Mouse (Mus musculus) liver, postnatal 0 days (tissue): ENCODE measurements around the gene Kat6b. TPM values are rescaled to one million over a fixed set of nuclear protein-coding genes. Genes with fewer than 3 reads are reported as not detected.
A peak's percentile ranks its signal among the peaks of the same experiment; 100 is the strongest.
"Not testable (repeated sequence)": the region's sequence is repeated elsewhere in the genome, so short reads cannot be mapped to it uniquely, and the experiment has no call there.

Experiments used
- ATAC-seq: fragments of 200-750 bp; cut with Nextera tagmentation; 2 replicates; pipeline ENCODE4 v1.8.0; 2017; ENCODE audit warnings: mild to moderate bottlenecking, moderate library complexity
- DNase-seq: peaks from one replicate; pipeline ENCODE4 v3.0.0-alpha.2; 2016
- H3K27ac ChIP-seq: fragments of 300-500 bp; sonication (generic); 2 replicates; pipeline ENCODE4 v1.5.1; 2014; ENCODE audit warnings: antibody characterized with exemption, moderate library complexity, mild to moderate bottlenecking, low read depth
- H3K27me3 ChIP-seq: fragments of 300-500 bp; sonication (generic); 2 replicates; pipeline ENCODE4 v1.6.1; 2014; ENCODE audit warnings: low read length, control low read depth, mixed read lengths; ENCODE audit not compliant: insufficient read depth
- H3K36me3 ChIP-seq: fragments of 300-500 bp; sonication (generic); replicated peaks from 2 replicates; pipeline ENCODE4 v1.6.1; 2014; ENCODE audit warnings: mild to moderate bottlenecking, control low read depth, low read length, moderate library complexity, mixed read lengths; ENCODE audit not compliant: insufficient read depth
- H3K4me1 ChIP-seq: fragments of 300-500 bp; sonication (generic); 2 replicates; pipeline ENCODE4 v1.6.1; 2014; ENCODE audit warnings: antibody characterized with exemption, mild to moderate bottlenecking, control low read depth; ENCODE audit not compliant: insufficient read depth
- H3K4me2 ChIP-seq: fragments of 300-500 bp; sonication (generic); 2 replicates; pipeline ENCODE4 v1.6.1; 2014; ENCODE audit warnings: low read depth, mild to moderate bottlenecking, low read length, moderate library complexity, mixed read lengths
- H3K4me3 ChIP-seq: fragments of 300-500 bp; sonication (generic); 2 replicates; pipeline ENCODE4 v1.5.1; 2014; ENCODE audit warnings: low read depth, low read length
- H3K9ac ChIP-seq: fragments of 300-500 bp; sonication (generic); replicated peaks from 2 replicates; pipeline ENCODE4 v1.6.1; 2014; ENCODE audit warnings: mild to moderate bottlenecking, moderate library complexity
- H3K9me3 ChIP-seq: fragments of 300-500 bp; sonication (generic); 2 replicates; pipeline ENCODE4 v1.6.1; 2016; ENCODE audit warnings: mild to moderate bottlenecking, control low read depth, low read length, mixed read lengths
- CTCF ChIP-seq: sonication (generic); IDR thresholded peaks from 2 replicates; pipeline ENCODE4 v1.5.1; 2016; ENCODE audit warnings: antibody characterized with exemption, low read depth
- EP300 ChIP-seq: IDR thresholded peaks from 2 replicates; pipeline ENCODE4 v1.6.1; 2016; ENCODE audit warnings: antibody characterized with exemption, low read depth, mild to moderate bottlenecking
- WGBS: fragments of 180-500 bp; shearing (Covaris S2); extraction: QIAGEN DNeasy Blood & Tissue Kit; methylation state at CpG from one replicate; pipeline ENCODE4 v1.1.7; 2014; ENCODE audit not compliant: insufficient replicate concordance; 5-methylcytosine and 5-hydroxymethylcytosine counted together
- polyA plus RNA-seq: library from polyadenylated mRNA; unstranded; fragments of >200 nt; fragmentation: Nextera tagmentation; extraction: Ambion mirVana; gene quantifications from 2 replicates; pipeline ENCODE4 v1.2.1, GENCODE M21; 2015

The Kat6b gene
- polyA plus RNA-seq, 1 experiment from 2014 or later = 1.5 TPM

DNA sequence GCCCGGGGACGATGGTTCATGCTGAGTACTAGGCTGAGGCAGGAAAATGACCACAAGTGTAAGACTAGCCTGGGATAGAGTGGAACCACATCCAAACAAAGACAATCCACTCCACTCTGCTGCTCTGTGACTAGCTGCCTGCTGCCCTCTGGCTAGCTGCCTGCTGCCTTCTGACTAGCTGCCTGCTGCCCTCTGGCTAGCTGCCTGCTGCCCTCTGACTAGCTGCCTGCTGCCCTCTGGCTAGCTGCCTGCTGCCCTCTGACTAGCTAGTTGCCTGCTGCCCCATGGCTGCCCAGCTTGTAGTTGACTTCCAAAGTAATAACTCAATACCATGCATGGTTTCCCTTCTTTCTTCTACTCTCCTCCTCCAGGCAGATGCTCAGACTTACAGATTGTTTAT lies 4.1 kb upstream of the Kat6b start:
- WGBS = 68% methylated on average over 2 of the region's 2 CpGs
- DNase-seq = no peak
- no peak overlapping the region for H3K27ac ChIP-seq
- ATAC-seq = no peak
- H3K36me3 ChIP-seq = no peaks in the 10 kb centered on the region
- TF ChIP-seq CTCF (no peak), EP300 (no peak)
- H3K4me2 ChIP-seq = no peak overlapping the region
- no peak overlapping the region for H3K9ac ChIP-seq
- no peaks in the 10 kb centered on the region for H3K27me3 ChIP-seq
- no peaks in the 10 kb centered on the region for H3K9me3 ChIP-seq
- H3K4me3 ChIP-seq = no peak overlapping the region
- H3K4me1 ChIP-seq = no peaks in the 10 kb centered on the region

DNA sequence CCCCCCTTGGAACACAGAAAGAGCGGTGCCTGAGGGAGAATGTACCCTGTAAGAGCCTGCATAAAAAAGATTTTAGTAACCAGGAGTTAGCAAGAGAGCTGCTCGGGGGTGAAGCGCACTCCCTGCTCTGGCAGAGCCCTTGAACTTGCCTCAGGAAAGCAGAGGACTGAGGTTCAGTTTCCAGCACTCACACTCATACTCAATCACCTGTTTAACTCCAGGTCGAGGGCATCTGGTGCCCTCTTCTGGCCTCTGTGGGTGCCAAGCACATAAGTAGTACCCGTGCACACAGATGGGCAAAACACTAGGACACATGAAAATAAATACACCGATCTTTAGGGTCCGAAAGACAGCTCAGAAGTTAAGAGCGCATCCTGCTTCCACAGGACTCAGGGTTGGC lies 1.7 kb upstream of the Kat6b start:
- DNase-seq (no peak), ATAC-seq (no peak)
- H3K4me2 ChIP-seq = no peak overlapping the region
- TF ChIP-seq CTCF = no peak
- H3K4me3 ChIP-seq = no peak overlapping the region
- H3K4me1 ChIP-seq = no peaks in the 10 kb centered on the region
- H3K9me3 ChIP-seq = no peaks in the 10 kb centered on the region
- H3K27ac ChIP-seq = no peak overlapping the region
- H3K9ac ChIP-seq = no peak overlapping the region
- no peaks in the 10 kb centered on the region for H3K27me3 ChIP-seq
- no peaks in the 10 kb centered on the region for H3K36me3 ChIP-seq
- 87% methylated on average over 8 of the region's 8 CpGs for WGBS

GRCm38 (mm10) chr14:21480191-21480590 lies 1.0 kb upstream of the Kat6b start:
- Histone ChIP-seq H3K4me3 (no peak overlapping the region), H3K4me2 (no peak overlapping the region), H3K9ac (no peak overlapping the region), H3K4me1 (0 out of 2 replicates have a peak, but pooled peaks cover 2% of the 10 kb centered on the region), H3K27me3 (no peaks in the 10 kb centered on the region), H3K9me3 (no peaks in the 10 kb centered on the region), H3K36me3 (no peaks in the 10 kb centered on the region), H3K27ac (no peak overlapping the region)
- DNase-seq = no peak
- ATAC-seq = no peak
- 83% methylated on average over 5 of the region's 5 CpGs for WGBS
- no peak for TF ChIP-seq CTCF
- no peak for TF ChIP-seq EP300

DNA sequence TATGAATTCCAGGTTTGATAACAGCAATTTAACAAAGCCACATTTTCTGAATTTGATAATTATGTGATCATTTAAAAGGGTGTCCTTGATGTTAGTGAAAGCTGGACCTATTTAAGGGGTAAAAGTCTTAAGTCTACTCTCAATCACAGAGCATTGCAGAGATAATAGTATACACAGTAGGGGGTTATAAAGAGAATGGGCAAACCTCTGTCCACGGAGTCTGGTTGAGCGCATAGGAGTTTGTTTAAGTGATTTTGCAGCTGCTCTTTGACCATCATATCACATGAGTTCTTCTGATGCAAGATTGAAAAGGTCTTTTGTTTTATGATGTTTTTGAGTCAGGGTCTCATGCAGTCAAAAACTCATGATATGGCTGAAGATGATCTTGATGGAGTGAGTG lies 3.0 kb downstream of the Kat6b start:
- TF ChIP-seq EP300 = no peak
- TF ChIP-seq CTCF = no peak
- Histone ChIP-seq H3K4me3 (no peak overlapping the region), H3K4me1 (0 out of 2 replicates have a peak, but pooled peaks cover 2% of the 10 kb centered on the region), H3K27me3 (no peaks in the 10 kb centered on the region), H3K36me3 (no peaks in the 10 kb centered on the region), H3K9ac (no peak overlapping the region), H3K27ac (no peak overlapping the region), H3K9me3 (no peaks in the 10 kb centered on the region), H3K4me2 (no peak overlapping the region)
- DNase-seq = no peak
- 80% methylated on average over 2 of the region's 2 CpGs for WGBS
- ATAC-seq = no peak

DNA sequence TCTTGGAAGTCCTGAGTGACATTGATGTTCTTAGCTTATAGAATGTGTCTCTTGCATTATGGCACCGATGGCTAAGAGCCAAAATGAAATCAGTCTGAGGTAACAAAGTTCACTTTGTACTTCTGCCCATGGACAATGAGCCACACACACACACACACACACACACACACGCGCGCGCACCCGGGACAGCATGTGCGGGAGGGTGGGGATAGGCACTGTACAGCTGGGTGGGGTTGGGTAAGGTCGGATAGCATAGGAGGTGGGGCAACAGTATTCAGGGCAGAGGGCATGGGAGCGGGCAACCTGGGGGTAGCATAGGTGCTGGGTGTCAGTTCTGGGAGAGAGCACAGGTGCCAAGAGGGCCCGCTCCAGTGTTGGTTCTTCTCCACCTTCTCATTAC lies 3.5 kb downstream of the Kat6b start:
- H3K9me3 ChIP-seq = no peaks in the 10 kb centered on the region
- no peaks in the 10 kb centered on the region for H3K27me3 ChIP-seq
- H3K36me3 ChIP-seq = no peaks in the 10 kb centered on the region
- H3K4me2 ChIP-seq = no peak overlapping the region
- WGBS = 80% methylated on average over 10 of the region's 10 CpGs
- TF ChIP-seq EP300 (no peak), CTCF (no peak)
- no peak overlapping the region for H3K9ac ChIP-seq
- peak; percentile 58 for DNase-seq
- H3K27ac ChIP-seq = no peak overlapping the region
- H3K4me1 ChIP-seq = 0 out of 2 replicates have a peak, but pooled peaks cover 2% of the 10 kb centered on the region
- peak; percentile 66 for ATAC-seq
- H3K4me3 ChIP-seq = no peak overlapping the region

DNA sequence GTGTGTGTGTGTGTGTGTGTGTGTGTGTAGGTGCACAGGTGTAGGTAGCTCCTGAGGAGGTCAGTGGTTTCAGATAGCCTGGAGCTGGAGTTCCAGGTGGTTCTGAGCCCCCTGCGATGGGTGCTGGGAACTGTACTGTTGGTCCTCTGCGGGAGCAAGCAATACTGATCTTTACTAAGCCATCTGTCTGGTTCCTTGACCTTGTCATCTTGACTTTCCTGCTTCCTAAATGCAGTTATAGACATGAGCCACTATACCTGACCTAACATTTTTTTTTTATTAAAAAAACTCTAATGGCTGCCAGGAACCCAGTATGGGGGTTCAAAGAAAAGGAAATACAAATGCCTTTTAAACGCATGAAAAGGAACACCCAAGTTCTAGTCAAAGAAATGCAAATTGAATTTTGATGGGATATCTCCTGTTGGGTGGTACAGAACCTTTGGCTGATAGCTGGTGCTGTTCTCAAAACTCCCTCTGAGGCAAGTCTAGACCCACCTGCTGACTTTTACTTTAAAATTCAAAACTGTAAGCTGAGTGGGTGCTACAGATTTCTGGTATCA lies 4.8 kb downstream of the Kat6b start:
- Histone ChIP-seq H3K36me3 (no peaks in the 10 kb centered on the region), H3K4me1 (0 out of 2 replicates have a peak, but pooled peaks cover 2% of the 10 kb centered on the region), H3K27me3 (no peaks in the 10 kb centered on the region), H3K9me3 (no peaks in the 10 kb centered on the region), H3K4me2 (no peak overlapping the region), H3K27ac (no peak overlapping the region), H3K9ac (no peak overlapping the region), H3K4me3 (no peak overlapping the region)
- DNase-seq (no peak), ATAC-seq (no peak)
- no peak for TF ChIP-seq CTCF
- TF ChIP-seq EP300 = no peak
- 85% methylated on average over 3 of the region's 3 CpGs for WGBS

- not testable (repeated sequence) for H3K9ac ChIP-seq, H3K4me1 ChIP-seq, H3K27me3 ChIP-seq, H3K4me2 ChIP-seq, H3K27ac ChIP-seq, H3K4me3 ChIP-seq, H3K36me3 ChIP-seq, H3K9me3 ChIP-seq, ATAC-seq, DNase-seq
- 82% methylated on average over 2 of the region's 2 CpGs for WGBS
These were observed 5.9 kb downstream of the Kat6b start for GRCm38 (mm10) chr14:21487135-21487534.

- not testable (repeated sequence) for H3K4me1 ChIP-seq, ATAC-seq, H3K27me3 ChIP-seq, H3K9me3 ChIP-seq, DNase-seq, H3K4me3 ChIP-seq, H3K9ac ChIP-seq, H3K36me3 ChIP-seq, H3K27ac ChIP-seq, H3K4me2 ChIP-seq
- 72% methylated on average over 8 of the region's 9 CpGs for WGBS
These were observed 7.3 kb downstream of the Kat6b start for GRCm38 (mm10) chr14:21488426-21489115.
